Mouse (Mus musculus) heart, adult 2 months (tissue): ENCODE measurements around the gene Ern1. TPM values are rescaled to one million over a fixed set of nuclear protein-coding genes. Genes with fewer than 3 reads are reported as not detected.

Source experiments
- DNase-seq, 2 experiments: peaks; one replicate each; pipeline ENCODE4 v3.0.0; 2021
- H3K27ac ChIP-seq: fragments of 200-600 bp; 2 replicates; pipeline ENCODE4 v1.8.1; 2022
- H3K27me3 ChIP-seq: fragments of 200-500 bp; 2 replicates; pipeline ENCODE4 v1.6.1; 2012; ENCODE audit warnings: mild to moderate bottlenecking, low read length, inconsistent platforms, mixed read lengths; ENCODE audit not compliant: control insufficient read depth, insufficient read depth
- H3K36me3 ChIP-seq: fragments of 200-500 bp; 2 replicates; pipeline ENCODE4 v1.6.1; 2012; ENCODE audit warnings: low read length, inconsistent platforms; ENCODE audit not compliant: control insufficient read depth, insufficient read depth
- H3K4me1 ChIP-seq: fragments of 200-500 bp; 2 replicates; pipeline ENCODE4 v1.6.1; 2011; ENCODE audit warnings: low read length; ENCODE audit not compliant: control insufficient read depth, insufficient read depth
- H3K4me3 ChIP-seq: fragments of 200-600 bp; 2 replicates; pipeline ENCODE4 v1.8.1; 2022
- H3K79me2 ChIP-seq: fragments of 200-500 bp; replicated peaks from 2 replicates; pipeline ENCODE4 v1.6.1; 2012; ENCODE audit warnings: mild to moderate bottlenecking, inconsistent platforms, low read length, moderate library complexity, mixed read lengths; ENCODE audit not compliant: control insufficient read depth, insufficient read depth
- H3K9ac ChIP-seq: fragments of 200-500 bp; 2 replicates; pipeline ENCODE4 v1.6.1; 2012; ENCODE audit warnings: low read depth, mild to moderate bottlenecking, control low read depth, inconsistent platforms, low read length, mixed read lengths
- CTCF ChIP-seq: fragments of 200-600 bp; IDR thresholded peaks from 2 replicates; pipeline ENCODE4 v1.8.1; 2022; ENCODE audit warnings: antibody characterized with exemption, mild to moderate bottlenecking, moderate library complexity
- EP300 ChIP-seq: fragments of 200-500 bp; IDR thresholded peaks from 2 replicates; pipeline ENCODE4 v1.6.1; 2011; ENCODE audit warnings: low read depth, low read length, control low read depth; ENCODE audit not compliant: insufficient read depth
- POLR2A ChIP-seq: fragments of 200-500 bp; IDR thresholded peaks from 2 replicates; pipeline ENCODE4 v1.6.1; 2011; ENCODE audit warnings: mild to moderate bottlenecking, low read depth, low read length, control low read depth; ENCODE audit not compliant: insufficient read depth
- WGBS: fragments of 180-500 bp; shearing (Covaris S2); methylation state at CpG from one replicate; pipeline ENCODE4 v1.1.7; 2018; 5-methylcytosine and 5-hydroxymethylcytosine counted together
- intact Hi-C: fragments of 180-260 bp; cut with DNase I; formaldehyde crosslinking; loops from one replicate; pipeline ENCODE4 v1.15.1; 2025
- polyA plus RNA-seq: library from polyadenylated mRNA; depleted of rRNA; stranded (reverse); fragments of >200 nt; gene quantifications from 2 replicates; pipeline ENCODE4 v1.2.3, GENCODE M21; 2012
- total RNA-seq, 2 experiments: library from RNA; stranded (reverse); gene quantifications; 2 replicates each; pipeline ENCODE4 v1.2.3; 2021

Ern1 gene
- total and polyA plus RNA-seq, 3 experiments: 6.4 to 13.9 (median 10.2) TPM

DNA sequence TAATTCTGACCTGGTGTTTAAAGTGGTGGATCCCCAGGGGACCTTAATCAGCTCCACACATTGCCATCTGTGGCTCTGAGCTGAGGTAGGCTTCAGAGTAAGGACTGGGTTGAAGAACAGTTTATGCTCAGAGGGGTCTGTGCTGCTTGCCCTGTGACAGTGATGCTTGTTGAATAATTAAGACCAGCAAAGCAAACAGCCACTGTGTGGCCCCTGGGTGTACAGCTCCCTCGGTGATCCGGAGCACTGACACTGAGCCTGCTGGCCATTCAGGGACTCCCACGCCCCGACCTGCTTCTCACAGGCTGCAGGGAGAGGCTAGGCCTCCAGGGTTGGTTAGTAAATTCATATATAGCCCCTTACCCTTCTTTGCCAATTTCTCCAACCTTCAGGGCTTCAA, 31.9 kb upstream of the Ern1 start:
- H3K4me1 ChIP-seq: peaks cover 6% of the 10 kb centered on the region
- no peaks in the 10 kb centered on the region for H3K79me2 ChIP-seq
- intact Hi-C loops: no loop called here
- no peak for DNase-seq
- no peak overlapping the region for H3K27ac ChIP-seq
- WGBS: 84% methylated on average over 4 of the region's 4 CpGs
- TF ChIP-seq CTCF (no peak), POLR2A (no peak), EP300 (no peak)
- H3K36me3 ChIP-seq: no peaks in the 10 kb centered on the region; the same call in 1 of the 2 replicates
- no peaks in the 10 kb centered on the region for H3K27me3 ChIP-seq
- H3K4me3 ChIP-seq: no peak overlapping the region
- H3K9ac ChIP-seq: no peak overlapping the region

DNA sequence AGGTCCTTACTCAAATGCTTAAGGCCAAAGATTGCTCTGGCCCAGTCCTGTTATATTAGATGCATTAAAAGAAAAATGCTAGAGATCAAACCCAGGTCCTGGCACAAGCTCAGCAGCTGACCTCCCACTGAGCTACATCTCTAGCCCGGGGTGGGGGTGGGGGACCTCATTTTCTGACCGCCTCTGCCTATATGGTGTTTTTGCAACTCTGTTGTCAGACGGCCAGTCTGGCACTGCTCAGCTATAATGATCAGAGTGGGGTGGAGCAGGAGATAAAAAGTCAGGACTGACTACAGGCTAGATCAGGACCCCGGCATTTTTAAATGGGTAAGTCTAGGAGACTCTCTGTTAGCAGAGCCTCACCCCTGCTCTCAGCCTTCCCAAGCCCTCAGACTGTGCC, 30.7 kb upstream of the Ern1 start:
- TF ChIP-seq POLR2A: no peak
- TF ChIP-seq EP300: no peak
- TF ChIP-seq CTCF: no peak
- no peak overlapping the region for H3K27ac ChIP-seq
- no peaks in the 10 kb centered on the region for H3K27me3 ChIP-seq
- intact Hi-C loops: no loop called here
- peaks cover 6% of the 10 kb centered on the region for H3K4me1 ChIP-seq
- WGBS: 69% methylated on average over 4 of the region's 4 CpGs
- no peak for DNase-seq
- H3K79me2 ChIP-seq: no peaks in the 10 kb centered on the region
- no peaks in the 10 kb centered on the region; the same call in 1 of the 2 replicates for H3K36me3 ChIP-seq
- no peak overlapping the region for H3K4me3 ChIP-seq
- H3K9ac ChIP-seq: no peak overlapping the region

DNA sequence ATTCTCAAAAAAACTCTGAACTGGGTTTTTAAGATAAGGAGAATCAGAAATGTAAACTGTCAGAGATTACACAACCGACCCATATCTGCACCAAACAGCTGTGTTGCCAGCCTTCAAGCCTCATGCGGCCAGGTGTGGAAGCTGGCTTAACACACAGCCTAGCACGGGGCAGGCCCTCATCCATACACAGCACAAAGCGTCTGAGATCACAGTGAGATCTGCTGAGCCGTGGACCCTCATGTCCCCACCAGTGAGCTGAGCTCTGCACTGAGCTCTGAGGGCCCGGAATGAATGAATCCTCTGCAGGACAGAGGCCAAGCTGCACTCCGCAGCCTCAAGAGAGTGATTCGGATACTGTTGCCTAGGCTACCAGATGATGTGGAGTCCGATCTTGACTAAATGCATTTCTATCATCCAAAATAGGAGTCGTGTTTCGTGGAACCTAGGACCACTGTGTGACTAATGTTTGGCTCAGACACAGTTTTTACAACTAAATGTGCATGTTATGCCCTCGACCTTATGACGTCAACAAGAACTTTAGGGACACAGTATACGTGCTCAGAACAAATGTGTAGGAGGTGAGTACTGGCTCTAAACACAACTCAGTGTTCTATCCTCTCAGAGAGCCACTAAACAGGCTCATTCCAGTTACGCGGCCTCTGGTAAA, 27.6 kb upstream of the Ern1 start:
- WGBS: 73% methylated on average over 16 of the region's 16 CpGs
- no peak for TF ChIP-seq POLR2A
- no peak for TF ChIP-seq CTCF
- TF ChIP-seq EP300: no peak
- intact Hi-C loops: no loop called here
- H3K4me3 ChIP-seq: no peak overlapping the region
- peaks cover 2% of the 10 kb centered on the region; the same call in 1 of the 2 replicates for H3K4me1 ChIP-seq
- H3K27ac ChIP-seq: no peak overlapping the region
- H3K9ac ChIP-seq: no peak overlapping the region
- H3K27me3 ChIP-seq: no peaks in the 10 kb centered on the region
- DNase-seq: no peak
- no peaks in the 10 kb centered on the region for H3K79me2 ChIP-seq
- no peaks in the 10 kb centered on the region for H3K36me3 ChIP-seq

GRCm38 (mm10) chr11:106514446-106514845, 26.8 kb upstream of the Ern1 start:
- Histone ChIP-seq H3K4me3 (no peak overlapping the region), H3K9ac (no peak overlapping the region), H3K79me2 (no peaks in the 10 kb centered on the region), H3K36me3 (no peaks in the 10 kb centered on the region), H3K27ac (no peak overlapping the region), H3K27me3 (no peaks in the 10 kb centered on the region), H3K4me1 (no peaks in the 10 kb centered on the region)
- TF ChIP-seq CTCF (no peak), EP300 (no peak), POLR2A (no peak)
- intact Hi-C loops: loop anchor here (5.0 kb wide), 1 partner anchor 228 kb away; no protein-coding TSS in a partner anchor
- DNase-seq: no peak
- 74% methylated on average over 5 of the region's 5 CpGs for WGBS

DNA sequence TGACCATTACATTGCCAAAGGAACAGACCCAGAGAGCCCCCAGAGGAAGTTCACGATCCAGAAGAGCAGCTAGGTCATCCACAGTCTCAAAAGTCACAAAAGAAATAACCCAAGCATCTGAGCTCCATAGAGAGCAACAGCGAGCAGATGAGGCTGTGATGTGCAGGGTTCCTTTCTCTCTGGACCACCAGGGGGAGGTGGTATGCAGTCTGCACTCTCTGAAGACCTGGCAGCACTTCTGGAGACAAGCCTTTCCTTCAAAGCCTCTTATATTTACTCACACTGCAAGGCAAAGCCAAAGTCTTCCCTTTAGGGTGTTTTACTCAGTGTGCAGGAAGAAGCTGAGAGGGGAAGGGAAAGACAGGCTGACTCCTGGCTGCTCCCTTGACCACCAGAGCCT, 25.5 kb upstream of the Ern1 start:
- no peaks in the 10 kb centered on the region for H3K27me3 ChIP-seq
- DNase-seq: peak; percentile 46 to 64
- H3K4me1 ChIP-seq: no peaks in the 10 kb centered on the region
- no peak overlapping the region for H3K4me3 ChIP-seq
- TF ChIP-seq POLR2A: no peak
- peak; percentile 79 for TF ChIP-seq CTCF
- no peak for TF ChIP-seq EP300
- intact Hi-C loops: loop anchor here (1.0 to 5.0 kb wide), 2 partner anchors 114 to 229 kb away; no protein-coding TSS in a partner anchor
- no peaks in the 10 kb centered on the region for H3K36me3 ChIP-seq
- H3K27ac ChIP-seq: no peak overlapping the region
- WGBS: 49% methylated on average over 2 of the region's 2 CpGs
- H3K9ac ChIP-seq: no peak overlapping the region
- H3K79me2 ChIP-seq: no peaks in the 10 kb centered on the region

DNA sequence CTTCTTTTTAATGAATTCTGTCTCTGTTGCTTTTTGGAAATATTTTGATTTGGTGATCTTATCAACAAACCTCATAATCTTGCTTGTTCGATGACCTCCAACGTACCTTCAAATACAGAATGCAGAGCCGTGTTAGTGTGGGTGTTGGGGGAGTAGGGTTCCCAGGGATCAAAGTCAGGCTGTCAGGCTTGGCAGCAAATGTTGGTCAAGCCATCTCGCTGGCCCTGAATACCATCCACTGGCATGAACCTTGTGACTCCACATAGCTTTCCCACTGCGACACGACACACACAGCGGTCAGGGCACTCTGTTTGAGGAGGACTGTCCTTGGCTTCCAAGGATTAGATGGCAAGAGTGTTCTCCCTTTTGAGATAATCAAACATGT, 24.3 kb upstream of the Ern1 start:
- no peaks in the 10 kb centered on the region for H3K27me3 ChIP-seq
- 65% methylated on average over 7 of the region's 7 CpGs for WGBS
- no peaks in the 10 kb centered on the region for H3K4me1 ChIP-seq
- H3K4me3 ChIP-seq: no peak overlapping the region
- no peaks in the 10 kb centered on the region for H3K79me2 ChIP-seq
- H3K36me3 ChIP-seq: no peaks in the 10 kb centered on the region
- H3K27ac ChIP-seq: no peak overlapping the region
- H3K9ac ChIP-seq: no peak overlapping the region
- TF ChIP-seq EP300 (no peak), POLR2A (no peak), CTCF (no peak)
- DNase-seq: no peak
- intact Hi-C loops: loop anchor here (5.0 kb wide), 1 partner anchor 230 kb away; no protein-coding TSS in a partner anchor
